Mouse (Mus musculus) heart, embryonic 14.5 days (tissue): ENCODE results near the gene Nvl. TPM values are rescaled to one million over a fixed set of nuclear protein-coding genes. Genes with fewer than 3 reads are reported as not detected.

Experiments
- ATAC-seq: fragments of 200-750 bp; cut with Nextera tagmentation; 2 replicates; pipeline ENCODE4 v1.8.0; 2017; ENCODE audit warnings: low read depth, moderate TSS enrichment; ENCODE audit not compliant: insufficient number of reproducible peaks, insufficient read depth, low FRiP score
- H3K27ac ChIP-seq, 2 experiments: fragments of 200-500 bp in 1 of 2; fragments of 300-500 bp in 1 of 2; sonication (generic) in 1 of 2; replicated peaks in 1 of 2; 2 replicates each; pipeline ENCODE4 v1.5.1; 2012 to 2014; ENCODE audit warnings: low read depth in 2 of 2, low read length in 2 of 2, control low read depth in 1 of 2, mild to moderate bottlenecking in 1 of 2, mixed read lengths in 1 of 2; ENCODE audit not compliant: control insufficient read depth in 1 of 2, insufficient read depth in 1 of 2
- H3K27me3 ChIP-seq: fragments of 300-500 bp; sonication (generic); 2 replicates; pipeline ENCODE4 v1.6.1; 2014; ENCODE audit warnings: mild to moderate bottlenecking, low read length, control low read depth; ENCODE audit not compliant: control insufficient read depth, insufficient read depth
- H3K36me3 ChIP-seq: fragments of 300-500 bp; sonication (generic); 2 replicates; pipeline ENCODE4 v1.6.1; 2014; ENCODE audit warnings: mild to moderate bottlenecking, control low read depth, low read length, mixed read lengths; ENCODE audit not compliant: control insufficient read depth, insufficient read depth
- H3K4me1 ChIP-seq, 2 experiments: fragments of 200-500 bp in 1 of 2; fragments of 300-500 bp in 1 of 2; sonication (generic) in 1 of 2; 2 replicates each; pipeline ENCODE4 v1.6.1; 2012 to 2014; ENCODE audit warnings: low read length in 2 of 2, control low read depth in 1 of 2, mixed read lengths in 1 of 2; ENCODE audit not compliant: control insufficient read depth in 2 of 2, insufficient read depth in 2 of 2
- H3K4me2 ChIP-seq: fragments of 300-500 bp; sonication (generic); 2 replicates; pipeline ENCODE4 v1.6.1; 2014; ENCODE audit warnings: mild to moderate bottlenecking, low read length
- H3K4me3 ChIP-seq, 2 experiments: fragments of 200-500 bp in 1 of 2; fragments of 300-500 bp in 1 of 2; sonication (generic) in 1 of 2; 2 replicates each; pipeline ENCODE4 v1.5.1; 2012 to 2014; ENCODE audit warnings: low read length in 2 of 2, mild to moderate bottlenecking in 2 of 2, control low read depth in 1 of 2, low read depth in 1 of 2, moderate library complexity in 1 of 2; ENCODE audit not compliant: control insufficient read depth in 1 of 2, insufficient read depth in 1 of 2
- H3K9ac ChIP-seq: fragments of 300-500 bp; sonication (generic); 2 replicates; pipeline ENCODE4 v1.6.1; 2014; ENCODE audit warnings: mild to moderate bottlenecking, low read length
- H3K9me3 ChIP-seq: fragments of 300-500 bp; sonication (generic); 2 replicates; pipeline ENCODE4 v1.6.1; 2016; ENCODE audit warnings: low read length, control low read depth; ENCODE audit not compliant: control insufficient read depth
- WGBS: fragments of 180-500 bp; shearing (Covaris S2); extraction: QIAGEN DNeasy Blood & Tissue Kit; methylation state at CpG from one replicate; pipeline ENCODE4 v1.1.7; 2014; 5-methylcytosine and 5-hydroxymethylcytosine counted together
- polyA plus RNA-seq: library from polyadenylated mRNA; unstranded; fragments of >200 nt; fragmentation: Nextera tagmentation; extraction: Ambion mirVana; gene quantifications from 2 replicates; pipeline ENCODE4 v1.2.1, GENCODE M21; 2014

Gene Nvl
- polyA plus RNA-seq, 1 experiment from 2014 or later: 20.2 TPM

DNA sequence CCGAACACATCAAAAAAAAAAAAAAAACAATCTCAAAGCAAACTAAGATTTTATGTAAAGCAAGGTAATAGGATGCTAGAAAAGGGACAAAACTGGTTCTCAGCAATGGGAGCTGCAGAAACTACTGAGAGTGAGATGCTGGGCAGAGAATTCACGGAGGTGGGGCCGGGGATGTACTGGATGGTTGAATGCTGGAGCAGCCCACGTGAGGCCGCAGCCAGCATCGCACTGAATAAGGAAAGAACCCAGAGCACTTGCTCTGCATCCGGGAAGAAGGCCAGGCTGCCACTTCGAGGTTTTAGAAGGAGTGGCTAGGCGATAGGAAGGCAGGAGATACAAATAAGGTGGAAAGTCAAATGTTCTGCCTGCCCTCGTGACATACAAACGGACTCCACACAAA is 74.3 kb downstream of the Nvl start:
- Histone ChIP-seq H3K36me3 (no peaks in the 10 kb centered on the region), H3K27me3 (no peaks in the 10 kb centered on the region), H3K9me3 (no peaks in the 10 kb centered on the region), H3K4me3 (no peak overlapping the region), H3K4me2 (no peak overlapping the region), H3K27ac (no peak overlapping the region), H3K4me1 (no peaks in the 10 kb centered on the region), H3K9ac (no peak overlapping the region)
- WGBS: 54% methylated on average over 11 of the region's 11 CpGs
- no peak for ATAC-seq

DNA sequence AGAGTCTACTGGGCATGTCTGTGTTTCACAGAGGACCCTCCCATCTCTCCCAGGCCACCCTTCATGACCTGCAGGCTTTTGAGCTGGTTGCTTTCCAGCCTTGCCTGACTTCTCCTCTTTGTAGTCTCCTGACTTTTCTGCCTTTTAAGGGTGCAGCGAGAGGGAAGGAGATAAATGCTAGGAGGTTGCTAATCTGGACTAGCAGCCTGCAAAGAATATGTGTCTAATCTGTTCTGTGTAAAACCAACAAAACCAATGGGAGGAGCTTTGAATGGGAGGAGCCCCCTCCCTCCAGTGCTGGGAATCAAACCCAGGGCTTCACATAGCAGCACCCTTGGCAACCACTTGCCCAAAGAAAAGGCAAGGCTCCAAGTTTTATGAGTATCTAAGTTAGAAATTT is 75.7 kb downstream of the Nvl start:
- H3K4me3 ChIP-seq: no peak overlapping the region
- H3K27ac ChIP-seq: no peak overlapping the region
- H3K36me3 ChIP-seq: no peaks in the 10 kb centered on the region
- 41% methylated on average over 1 of the region's 1 CpGs for WGBS
- no peaks in the 10 kb centered on the region for H3K4me1 ChIP-seq
- H3K27me3 ChIP-seq: no peaks in the 10 kb centered on the region
- no peak for ATAC-seq
- H3K9me3 ChIP-seq: no peaks in the 10 kb centered on the region
- no peak overlapping the region for H3K4me2 ChIP-seq
- H3K9ac ChIP-seq: no peak overlapping the region

DNA sequence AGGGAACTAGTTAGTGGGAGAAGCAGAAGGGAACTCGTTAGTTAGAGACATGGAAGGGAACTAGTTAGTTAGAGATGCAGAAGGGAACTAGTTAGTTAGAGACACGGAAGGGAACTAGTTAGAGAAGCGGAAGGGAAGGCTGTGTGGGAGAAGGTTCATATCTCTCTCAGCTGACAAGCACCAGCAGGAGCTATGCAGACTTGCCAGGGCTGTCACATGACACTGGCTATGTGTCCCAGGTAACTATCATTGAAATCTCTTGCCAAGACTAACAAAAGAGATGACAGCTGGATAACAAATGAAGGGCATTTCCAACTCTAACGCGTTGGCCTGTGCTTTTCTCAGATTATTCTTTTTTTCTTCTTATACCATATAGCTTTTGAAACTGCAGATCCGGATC is 79.4 kb downstream of the Nvl start:
- no peak overlapping the region for H3K4me2 ChIP-seq
- H3K9me3 ChIP-seq: no peaks in the 10 kb centered on the region
- no peaks in the 10 kb centered on the region for H3K36me3 ChIP-seq
- no peak for ATAC-seq
- H3K27me3 ChIP-seq: no peaks in the 10 kb centered on the region
- H3K27ac ChIP-seq: no peak overlapping the region
- WGBS: 61% methylated on average over 6 of the region's 6 CpGs
- no peaks in the 10 kb centered on the region; a peak in 1 of 4 replicates for H3K4me1 ChIP-seq
- H3K4me3 ChIP-seq: no peak overlapping the region
- H3K9ac ChIP-seq: no peak overlapping the region

DNA sequence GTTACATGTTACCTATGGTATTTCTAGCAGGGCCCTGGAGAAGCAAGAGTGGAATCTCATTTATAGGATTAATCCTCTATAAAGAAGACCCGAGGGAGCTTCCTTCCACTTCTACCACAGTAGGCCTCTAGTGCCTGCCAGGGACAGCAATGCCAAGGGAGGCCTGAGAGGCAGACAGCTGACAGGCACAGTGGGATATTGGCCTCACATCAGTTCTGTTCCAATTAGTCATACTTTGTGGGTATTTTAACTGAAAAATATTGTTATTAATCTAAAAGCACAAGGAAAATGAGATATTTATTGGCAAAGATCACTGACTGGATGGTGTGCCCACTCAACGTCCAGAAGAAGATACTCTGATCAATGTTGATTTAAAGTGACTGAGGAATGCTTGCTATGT is 80.0 kb downstream of the Nvl start:
- 59% methylated on average over 2 of the region's 2 CpGs for WGBS
- H3K9me3 ChIP-seq: no peaks in the 10 kb centered on the region
- H3K4me2 ChIP-seq: no peak overlapping the region
- ATAC-seq: no peak
- no peaks in the 10 kb centered on the region for H3K27me3 ChIP-seq
- H3K4me3 ChIP-seq: no peak overlapping the region
- no peaks in the 10 kb centered on the region; a peak in 1 of 4 replicates for H3K4me1 ChIP-seq
- H3K27ac ChIP-seq: no peak overlapping the region
- no peaks in the 10 kb centered on the region for H3K36me3 ChIP-seq
- H3K9ac ChIP-seq: no peak overlapping the region

DNA sequence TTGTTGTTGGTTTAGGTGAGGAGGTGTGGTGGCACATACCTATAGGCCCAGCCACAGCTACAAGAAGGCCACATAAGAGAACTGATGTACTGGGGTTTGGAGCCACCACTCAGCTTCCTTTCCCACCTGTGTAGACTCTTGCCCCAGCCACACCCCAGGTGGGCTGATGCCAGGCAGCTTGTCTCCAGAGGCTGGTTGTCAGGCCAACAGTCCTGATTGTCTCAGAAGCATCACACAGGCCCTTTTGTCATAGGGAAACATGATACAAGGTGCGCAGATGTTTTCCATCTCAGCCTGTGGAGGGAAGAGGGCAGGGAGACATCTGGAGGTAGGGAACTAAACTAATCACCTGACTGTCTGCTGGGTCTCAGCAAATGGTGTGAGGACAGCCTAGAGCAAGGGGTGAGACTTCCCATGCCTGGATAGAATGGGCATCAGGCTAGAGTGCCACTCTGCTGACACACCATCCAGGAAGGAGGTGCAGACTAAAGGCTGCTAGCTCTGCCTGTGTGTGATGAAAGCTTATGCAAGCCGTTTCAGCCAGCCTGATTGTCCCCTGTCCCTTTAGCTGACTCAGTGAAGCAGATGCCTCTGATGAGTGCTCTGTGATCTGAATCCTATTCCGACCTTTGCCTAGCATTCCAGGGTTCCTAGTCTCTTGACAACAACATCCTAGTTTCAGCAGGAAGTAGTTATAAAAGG is 82.1 kb downstream of the Nvl start:
- ATAC-seq: no peak
- WGBS: 43% methylated on average over 3 of the region's 3 CpGs

DNA sequence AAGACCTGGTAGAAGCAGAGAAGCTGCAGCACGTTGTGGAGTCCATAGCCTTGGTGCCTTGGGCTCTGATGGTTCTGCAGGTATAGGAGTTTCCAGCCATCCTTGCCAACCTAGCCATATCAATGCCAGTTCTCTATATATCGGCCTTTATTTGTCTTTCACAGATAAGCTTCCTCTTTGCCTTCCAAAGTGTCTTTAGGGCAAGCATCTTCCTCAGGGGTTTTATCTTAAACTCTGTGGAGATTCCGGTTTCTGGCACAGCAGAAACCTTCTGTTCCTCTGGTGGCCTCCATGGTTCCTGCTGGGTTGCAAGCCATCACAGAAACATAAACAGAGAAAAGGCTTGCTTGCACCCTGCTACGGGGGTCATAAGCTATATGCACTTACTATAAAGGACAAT is 91.1 kb downstream of the Nvl start:
- Histone ChIP-seq H3K27me3 (no peaks in the 10 kb centered on the region), H3K4me1 (no peaks in the 10 kb centered on the region), H3K9me3 (no peaks in the 10 kb centered on the region), H3K36me3 (no peaks in the 10 kb centered on the region), H3K27ac (no peak overlapping the region), H3K4me3 (no peak overlapping the region), H3K4me2 (no peak overlapping the region), H3K9ac (no peak overlapping the region)
- ATAC-seq: no peak
- WGBS: 61% methylated on average over 4 of the region's 4 CpGs

More for the DNA sequence above, 82.1 kb downstream of the Nvl start:
- Histone ChIP-seq H3K4me2 (no peak overlapping the region), H3K9me3 (no peaks in the 10 kb centered on the region), H3K4me1 (no peaks in the 10 kb centered on the region; a peak in 1 of 4 replicates), H3K4me3 (no peak overlapping the region), H3K36me3 (no peaks in the 10 kb centered on the region), H3K27me3 (no peaks in the 10 kb centered on the region), H3K9ac (no peak overlapping the region), H3K27ac (no peak overlapping the region)

DNA sequence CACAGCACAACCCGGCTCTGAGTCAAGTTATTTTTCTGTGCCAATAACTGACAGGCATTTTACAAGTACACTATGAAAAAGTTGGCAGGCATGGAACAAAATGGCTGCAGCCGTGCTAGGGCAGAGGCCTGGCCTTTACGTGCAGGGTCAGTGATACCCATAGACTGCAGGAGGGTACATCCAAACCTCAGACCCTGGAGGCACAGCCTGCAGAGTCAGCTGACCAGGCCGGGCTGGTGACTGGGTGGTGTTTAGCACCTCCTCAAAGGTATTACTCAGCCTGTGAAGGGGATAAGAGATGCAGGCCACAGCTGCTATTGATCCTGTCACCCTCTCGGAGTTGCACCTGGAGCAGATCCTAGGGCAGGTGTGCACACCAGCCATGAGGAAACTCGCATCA is 93.1 kb downstream of the Nvl start, which contains the start of gene 9130409I23Rik:
Gene 9130409I23Rik, plus strand, starts transcription at position 301 of the 400 bp plus-strand sequence.
- 73% methylated on average over 6 of the region's 6 CpGs for WGBS
- no peak for ATAC-seq
- Histone ChIP-seq H3K9me3 (no peaks in the 10 kb centered on the region), H3K36me3 (no peaks in the 10 kb centered on the region), H3K4me1 (no peaks in the 10 kb centered on the region), H3K27ac (no peak within 1 kb of the TSS), H3K4me2 (no peak within 1 kb of the TSS), H3K4me3 (no peak within 1 kb of the TSS), H3K9ac (no peak within 1 kb of the TSS), H3K27me3 (no peaks in the 10 kb centered on the region)

DNA sequence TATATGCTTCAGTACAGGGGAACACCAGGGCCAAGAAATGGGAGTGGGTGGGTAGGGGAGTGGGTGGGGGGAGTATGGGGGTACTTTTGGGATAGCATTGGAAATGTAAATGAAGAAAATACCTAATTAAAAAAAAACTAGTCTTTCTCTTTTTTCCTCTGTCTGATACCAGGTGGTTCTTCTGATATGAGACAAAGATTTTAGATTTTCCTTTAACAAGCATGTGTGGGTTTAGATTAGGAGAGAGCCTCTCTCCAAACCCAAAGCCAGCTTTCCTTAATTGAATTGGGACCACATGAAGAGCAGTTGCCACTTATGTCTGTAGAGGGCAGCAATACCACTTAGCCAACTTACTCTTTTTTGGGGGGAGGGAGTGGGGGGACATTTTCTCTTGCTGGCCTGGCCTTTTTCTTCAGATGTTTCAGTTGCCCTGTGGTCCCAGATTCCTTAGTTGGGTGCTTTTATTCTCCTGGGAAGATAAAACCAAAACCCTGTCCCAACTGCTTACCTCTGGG is 94.6 kb downstream of the Nvl start:
- Histone ChIP-seq H3K4me2 (no peak overlapping the region), H3K9ac (no peak overlapping the region), H3K4me3 (no peak overlapping the region), H3K27ac (no peak overlapping the region), H3K4me1 (no peaks in the 10 kb centered on the region), H3K36me3 (no peaks in the 10 kb centered on the region), H3K9me3 (no peaks in the 10 kb centered on the region), H3K27me3 (no peaks in the 10 kb centered on the region)
- no peak for ATAC-seq
